Mouse (Mus musculus): ENCODE results near the gene Cfap70. TPM values are rescaled to one million over a fixed set of nuclear protein-coding genes. Genes with fewer than 3 reads are reported as not detected.

Cfap70 gene
- total and polyA plus RNA-seq, 3 experiments, result 0.11 TPM; not detected in 2

GRCm38 (mm10) chr14:20442252-20442651, 9.8 kb downstream of the Cfap70 start:
- Histone ChIP-seq H3K4me1 (ENCODE audit: control insufficient read depth in 1 of 2, insufficient read depth in 2 of 2, low read length in 2 of 2) (no peaks in the 10 kb centered on the region), H3K4me3 (ENCODE audit: control insufficient read depth in 1 of 2, insufficient read depth in 1 of 2, low read depth in 2 of 2, low read length in 2 of 2) (no peak overlapping the region), H3K36me3 (ENCODE audit: control insufficient read depth in 1 of 2, insufficient read depth in 2 of 2, low read length in 2 of 2) (no peaks in the 10 kb centered on the region), H3K9me3 (replicated peaks; ENCODE audit: insufficient read depth, low read length) (no peaks in the 10 kb centered on the region), H3K79me2 (ENCODE audit: control insufficient read depth, insufficient read depth, low read length, poor library complexity) (no peaks in the 10 kb centered on the region), H3K27ac (ENCODE audit: control insufficient read depth, low read depth, low read length) (no peak overlapping the region), H3K27me3 (ENCODE audit: control insufficient read depth in 1 of 2, insufficient read depth in 2 of 2, low read length in 2 of 2) (no peaks in the 10 kb centered on the region), H3K9ac (ENCODE audit: control insufficient read depth, low read depth, low read length, poor library complexity, severe bottlenecking) (no peak overlapping the region)
- DNase-seq (ENCODE audit: low read depth, low spot score), result no peak
- TF ChIP-seq NRF1 (IDR thresholded peaks at IDR 0.05; ENCODE audit: insufficient read depth, low read depth, low read length, poor library complexity, severe bottlenecking) (no peak), HCFC1 (IDR thresholded peaks at IDR 0.05; ENCODE audit: low read depth, low read length) (no peak)

- Histone ChIP-seq H3K27me3 (ENCODE audit: control insufficient read depth in 1 of 2, insufficient read depth in 2 of 2, low read length in 2 of 2) (no peaks in the 10 kb centered on the region), H3K36me3 (ENCODE audit: control insufficient read depth in 1 of 2, insufficient read depth in 2 of 2, low read length in 2 of 2) (no peaks in the 10 kb centered on the region), H3K4me1 (ENCODE audit: control insufficient read depth in 1 of 2, insufficient read depth in 2 of 2, low read length in 2 of 2) (no peaks in the 10 kb centered on the region), H3K9me3 (replicated peaks; ENCODE audit: insufficient read depth, low read length) (no peaks in the 10 kb centered on the region), H3K27ac (ENCODE audit: control insufficient read depth, low read depth, low read length) (no peak overlapping the region), H3K79me2 (ENCODE audit: control insufficient read depth, insufficient read depth, low read length, poor library complexity) (no peaks in the 10 kb centered on the region), H3K9ac (ENCODE audit: control insufficient read depth, low read depth, low read length, poor library complexity, severe bottlenecking) (no peak overlapping the region), H3K4me3 (ENCODE audit: control insufficient read depth in 1 of 2, insufficient read depth in 1 of 2, low read depth in 2 of 2, low read length in 2 of 2) (no peak overlapping the region)
- no peak for DNase-seq (ENCODE audit: low read depth, low spot score)
- TF ChIP-seq MAZ (IDR thresholded peaks at IDR 0.05; ENCODE audit: low read depth, low read length), result no peak
- TF ChIP-seq ZC3H11A (IDR thresholded peaks at IDR 0.05; ENCODE audit: low read depth, low read length), result no peak
Measured at GRCm38 (mm10) chr14:20436976-20437375, 15.1 kb downstream of the Cfap70 start.

- H3K27me3 ChIP-seq (ENCODE audit: control insufficient read depth in 1 of 2, insufficient read depth in 2 of 2, low read length in 2 of 2), result no peaks in the 10 kb centered on the region
- no peak overlapping the region for H3K4me3 ChIP-seq (ENCODE audit: control insufficient read depth in 1 of 2, insufficient read depth in 1 of 2, low read depth in 2 of 2, low read length in 2 of 2)
- H3K79me2 ChIP-seq (ENCODE audit: control insufficient read depth, insufficient read depth, low read length, poor library complexity), result no peaks in the 10 kb centered on the region
- no peak for DNase-seq (ENCODE audit: low read depth, low spot score)
- no peaks in the 10 kb centered on the region for H3K36me3 ChIP-seq (ENCODE audit: control insufficient read depth in 1 of 2, insufficient read depth in 2 of 2, low read length in 2 of 2)
- TF ChIP-seq MAFK (IDR thresholded peaks at IDR 0.05; ENCODE audit: borderline replicate concordance, low read depth, low read length) (no peak), ZNF384 (IDR thresholded peaks at IDR 0.05; ENCODE audit: low read depth, low read length) (no peak), MYB (IDR thresholded peaks at IDR 0.05; ENCODE audit: low read depth, low read length) (no peak), UBTF (IDR thresholded peaks at IDR 0.05; ENCODE audit: borderline replicate concordance, insufficient read depth, low read depth, low read length) (no peak), SIN3A (IDR thresholded peaks at IDR 0.05; ENCODE audit: low read length) (no peak), ETS1 (IDR thresholded peaks at IDR 0.05; ENCODE audit: low read depth, low read length) (no peak), USF2 (IDR thresholded peaks at IDR 0.05; ENCODE audit: borderline replicate concordance in 1 of 2, insufficient read depth in 1 of 2, low read depth in 1 of 2, low read length in 2 of 2) (no peak), ELF1 (IDR thresholded peaks at IDR 0.05; ENCODE audit: low read depth, low read length) (no peak), BHLHE40 (IDR thresholded peaks at IDR 0.05; ENCODE audit: borderline replicate concordance, low read depth, low read length) (no peak), EP300 (IDR thresholded peaks at IDR 0.05; ENCODE audit: low read depth in 1 of 2, low read length in 2 of 2) (no peak), POLR2A (IDR thresholded peaks at IDR 0.05; ENCODE audit: control insufficient read depth in 1 of 2, insufficient read depth in 1 of 2, low read depth in 1 of 2, low read length in 2 of 2, poor library complexity in 1 of 2) (no peak), ZKSCAN1 (IDR thresholded peaks at IDR 0.05; ENCODE audit: low read depth, low read length) (no peak), GABPA (IDR thresholded peaks at IDR 0.05; ENCODE audit: low read depth, low read length) (no peak)
- H3K4me1 ChIP-seq (ENCODE audit: control insufficient read depth in 1 of 2, insufficient read depth in 2 of 2, low read length in 2 of 2), result no peaks in the 10 kb centered on the region
- no peak overlapping the region for H3K27ac ChIP-seq (ENCODE audit: control insufficient read depth, low read depth, low read length)
- no peaks in the 10 kb centered on the region for H3K9me3 ChIP-seq (replicated peaks; ENCODE audit: insufficient read depth, low read length)
- no peak overlapping the region for H3K9ac ChIP-seq (ENCODE audit: control insufficient read depth, low read depth, low read length, poor library complexity, severe bottlenecking)
Measured at GRCm38 (mm10) chr14:20432420-20432819, 19.6 kb downstream of the Cfap70 start.
